Mouse (Mus musculus): ENCODE measurements around the gene Ror2. TPM values are rescaled to one million over a fixed set of nuclear protein-coding genes. Genes with fewer than 3 reads are reported as not detected.
"Not testable (repeated sequence)": the region's sequence is repeated elsewhere in the genome, so short reads cannot be mapped to it uniquely, and the experiment has no call there.

Ror2 gene
- total RNA-seq (2021), result 1 to 10 TPM; 3.5 to 4.8 TPM
- long read RNA-seq, experiment 1, partial matches to known transcripts, result 0 of 2 reads
- long read RNA-seq, experiment 1, other reads (novel, unspliced or antisense), result 0 of 2 reads
- long read RNA-seq, experiment 2, partial matches to known transcripts, result 1 of 4 reads
- long read RNA-seq, experiment 2, other reads (novel, unspliced or antisense), result 1 of 4 reads

GRCm38 (mm10) chr13:53285756-53286361, at the start of gene Ror2:
TSS of gene Ror2 (minus strand) at chr13:53286124.
- DNase-seq (ENCODE audit: low spot score in 2 of 2), result peak; percentile 46 to 62

- no peak for DNase-seq (ENCODE audit: low spot score in 2 of 2)
These were observed 47.8 kb upstream of the Ror2 start for GRCm38 (mm10) chr13:53333769-53334168.

DNA sequence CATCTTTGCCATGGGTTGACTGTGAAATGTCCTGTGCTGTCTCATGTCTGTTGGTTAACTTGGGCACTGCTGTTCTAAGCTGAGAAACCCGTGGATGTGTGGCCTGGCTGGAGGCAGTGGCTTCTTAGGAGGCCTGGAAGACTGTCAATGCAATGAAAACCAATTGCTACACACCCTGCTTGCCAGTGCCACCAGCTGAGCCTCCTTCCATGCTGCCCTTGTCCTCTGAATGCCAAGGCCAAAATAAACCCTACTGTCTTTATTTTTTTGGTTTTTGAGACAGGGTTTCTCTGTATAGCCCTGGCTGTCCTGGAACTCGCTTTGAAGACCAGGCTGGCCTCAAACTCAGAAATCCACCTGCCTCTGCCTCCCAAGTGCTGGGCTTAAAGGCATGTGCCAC, 44.3 kb upstream of the Ror2 start:
- DNase-seq (ENCODE audit: low spot score in 2 of 2), result no peak

DNA sequence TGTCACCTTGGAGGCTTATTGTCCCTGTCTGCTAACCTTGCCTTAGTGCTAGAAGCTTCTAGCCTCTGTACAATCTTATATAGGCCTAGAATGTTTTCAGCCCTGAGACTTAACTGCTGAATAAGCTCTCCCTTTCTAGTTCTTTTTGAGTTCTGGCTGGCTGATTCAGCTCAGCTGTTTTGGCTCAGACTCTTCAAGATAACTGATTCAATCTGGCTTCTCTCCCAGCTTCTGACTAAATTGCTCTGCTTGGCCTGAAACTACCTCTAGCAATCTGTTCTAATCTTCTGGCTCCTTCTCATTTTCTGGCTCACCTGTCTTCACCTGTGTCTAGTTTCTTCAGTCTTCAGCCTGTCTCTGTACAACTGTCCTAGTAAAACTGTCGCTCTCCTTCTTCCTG, 39.6 kb upstream of the Ror2 start:
- DNase-seq (ENCODE audit: low spot score in 2 of 2), result no peak

GRCm38 (mm10) chr13:53323661-53324060, 37.7 kb upstream of the Ror2 start:
- no peak for DNase-seq (ENCODE audit: low spot score in 2 of 2)

- DNase-seq (ENCODE audit: low spot score in 2 of 2), result no peak
These were observed 35.0 kb upstream of the Ror2 start for GRCm38 (mm10) chr13:53320899-53321298.

DNA sequence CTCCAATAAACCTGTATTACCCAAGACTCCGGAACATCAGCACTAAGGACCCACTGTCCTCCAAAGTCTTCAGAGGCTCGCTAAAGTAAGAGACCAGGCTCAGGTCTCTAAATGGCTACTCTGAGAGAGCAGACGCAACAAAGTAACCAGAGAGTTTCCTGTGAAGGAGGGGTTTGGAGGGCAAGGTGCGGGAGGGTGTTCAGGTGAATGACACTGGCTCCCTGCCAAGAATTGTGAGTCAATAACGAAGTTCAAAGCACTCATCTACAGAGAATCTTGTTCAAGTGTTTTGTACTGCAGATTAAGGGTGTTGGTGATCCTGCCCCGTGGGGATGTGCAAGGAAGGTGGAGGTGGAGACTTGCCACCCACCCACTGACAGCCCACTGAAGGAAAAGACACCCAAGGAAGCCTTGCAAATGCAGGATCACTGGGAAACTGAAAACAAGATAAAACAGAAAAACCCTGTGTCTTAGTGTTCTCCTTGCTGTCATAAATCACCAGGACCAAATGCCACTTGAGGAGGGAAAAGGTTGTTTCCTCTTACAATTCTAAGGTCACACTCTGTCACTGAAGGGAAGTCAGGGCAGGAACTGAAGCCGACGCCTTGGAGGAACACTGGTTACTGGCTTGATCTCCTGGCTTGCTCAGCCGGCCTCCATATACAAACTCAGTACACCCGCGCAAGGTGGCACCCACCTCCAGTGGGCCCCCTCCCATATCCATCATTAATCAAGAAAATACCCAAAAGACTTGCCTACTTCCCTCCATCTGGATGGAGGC, 30.8 kb upstream of the Ror2 start:
- no peak for DNase-seq (ENCODE audit: low spot score in 2 of 2)

DNA sequence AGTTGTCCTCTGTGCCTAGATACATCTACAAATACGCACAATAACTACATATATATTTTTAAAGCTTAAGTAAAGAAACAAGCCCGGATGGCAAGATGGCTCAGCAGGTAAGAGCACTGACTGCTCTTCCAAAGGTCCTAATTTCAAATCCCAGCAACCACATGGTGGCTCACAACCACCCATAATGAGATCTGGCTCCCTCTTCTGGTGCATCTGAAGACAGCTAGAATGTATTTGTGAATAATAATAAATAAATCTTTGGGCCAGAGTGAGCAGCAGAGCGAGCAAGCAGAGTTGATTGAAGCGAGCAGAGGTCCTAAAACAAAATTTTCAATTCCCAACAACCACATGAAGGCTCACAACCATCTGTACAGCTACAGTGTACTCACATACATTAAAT, 29.8 kb upstream of the Ror2 start:
- not testable (repeated sequence) for DNase-seq (ENCODE audit: low spot score in 2 of 2)

GRCm38 (mm10) chr13:53310442-53310841, 24.5 kb upstream of the Ror2 start:
- no peak for DNase-seq (ENCODE audit: low spot score in 2 of 2)

- DNase-seq (ENCODE audit: low spot score in 2 of 2), result peak in 1 of 2 experiments; percentile 7
These were observed 23.8 kb upstream of the Ror2 start for GRCm38 (mm10) chr13:53309661-53310160.

- DNase-seq (ENCODE audit: low spot score in 2 of 2), result no peak
These were observed 23.2 kb upstream of the Ror2 start for GRCm38 (mm10) chr13:53309148-53309547.

DNA sequence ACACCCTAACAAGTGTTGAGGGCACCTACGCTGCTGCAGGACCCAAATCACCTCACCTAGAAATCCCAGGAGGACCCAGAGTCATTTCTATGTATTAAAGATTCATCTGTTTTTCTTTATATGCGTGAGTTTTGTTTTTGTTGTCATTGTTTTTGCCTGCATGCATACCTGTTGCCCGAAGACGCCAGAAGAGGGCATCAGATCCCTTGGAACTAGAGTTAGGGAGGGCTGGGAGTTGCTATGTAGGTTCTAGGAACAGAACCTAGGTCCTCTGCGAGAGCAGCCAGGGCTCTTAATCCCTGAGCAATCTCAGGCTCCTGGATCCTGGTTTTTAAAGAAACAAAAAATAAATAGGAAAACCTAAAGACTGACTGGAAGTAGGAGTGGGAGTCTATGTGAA, 20.9 kb upstream of the Ror2 start:
- no peak for DNase-seq (ENCODE audit: low spot score in 2 of 2)

- no peak for DNase-seq (ENCODE audit: low spot score in 2 of 2)
These were observed 19.3 kb upstream of the Ror2 start for GRCm38 (mm10) chr13:53305256-53305655.

DNA sequence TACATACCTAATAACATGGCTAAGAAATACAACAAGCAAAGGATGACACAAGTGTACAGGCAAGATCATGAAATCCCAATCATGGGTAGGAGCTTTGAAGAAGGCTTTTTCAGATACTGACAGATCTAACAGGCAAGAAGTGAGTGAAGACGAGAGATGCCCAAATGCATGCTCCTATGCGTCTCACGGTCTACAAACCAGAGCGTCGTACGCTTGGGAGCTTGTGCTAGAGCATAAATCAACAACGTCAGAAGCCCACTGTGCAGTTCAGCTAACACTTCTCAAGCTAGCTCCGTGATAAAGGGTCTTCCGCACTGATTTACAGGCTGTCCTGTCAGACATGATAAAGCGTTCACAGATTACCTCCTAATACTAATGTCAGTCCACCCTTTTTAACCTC, 16.8 kb upstream of the Ror2 start:
- DNase-seq (ENCODE audit: low spot score in 2 of 2), result no peak

- no peak for DNase-seq (ENCODE audit: low spot score in 2 of 2)
These were observed 7.1 kb upstream of the Ror2 start for GRCm38 (mm10) chr13:53293065-53293464.

DNA sequence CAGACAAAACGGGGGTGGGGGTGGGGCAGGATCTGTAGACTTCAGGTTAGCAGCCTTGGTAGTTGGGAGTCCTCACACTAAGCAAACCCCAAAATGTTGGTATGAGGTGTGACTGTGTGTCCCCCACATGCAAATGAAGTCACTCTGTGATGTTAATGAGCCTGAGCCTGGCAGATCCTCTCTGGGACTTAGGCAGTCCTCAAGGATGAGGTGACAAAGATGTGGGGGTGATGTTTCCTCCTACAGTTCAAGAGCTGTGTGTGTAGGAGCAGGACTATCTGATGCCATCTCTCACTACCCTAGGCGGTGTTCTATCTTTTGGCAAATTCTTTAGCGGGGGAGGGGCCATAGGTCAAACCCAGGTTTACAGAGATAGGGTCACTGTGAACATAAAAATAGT, 6.3 kb upstream of the Ror2 start:
- no peak for DNase-seq (ENCODE audit: low spot score in 2 of 2)

GRCm38 (mm10) chr13:53285261-53285755, 616 bp downstream of the Ror2 start:
- peak; percentile 33 to 41 for DNase-seq (ENCODE audit: low spot score in 2 of 2)

DNA sequence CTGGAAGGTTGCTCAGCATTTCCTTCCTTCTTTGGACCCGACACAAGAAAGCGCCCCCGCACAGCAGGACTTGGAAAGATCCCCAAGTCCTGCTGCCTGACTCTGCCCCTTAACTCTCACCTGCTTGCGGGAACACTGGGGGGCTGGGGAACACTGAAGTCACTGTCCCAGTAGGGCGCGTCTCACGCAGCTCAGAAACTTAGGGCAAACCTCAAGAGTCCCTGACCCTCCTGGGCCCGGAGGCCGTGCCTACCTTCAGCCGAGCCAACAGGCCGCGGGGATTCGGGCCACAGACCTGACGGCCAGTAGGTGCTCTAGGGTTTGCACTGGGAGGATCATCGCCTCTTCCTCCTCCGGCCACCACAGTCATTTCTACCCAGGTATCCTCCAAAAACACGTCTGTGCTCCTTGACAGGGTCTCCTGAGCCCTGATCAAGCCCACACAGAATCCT, 1.2 kb downstream of the Ror2 start:
- DNase-seq (ENCODE audit: low spot score in 2 of 2), result peak in 1 of 2 experiments; percentile 15

GRCm38 (mm10) chr13:53281604-53282396, 4.1 kb downstream of the Ror2 start:
- DNase-seq (ENCODE audit: low spot score in 2 of 2), result no peak

GRCm38 (mm10) chr13:53278908-53279307, 7.0 kb downstream of the Ror2 start:
- DNase-seq (ENCODE audit: low spot score in 2 of 2), result no peak

GRCm38 (mm10) chr13:53276381-53276780, 9.5 kb downstream of the Ror2 start:
- peak in 1 of 2 experiments; percentile 19 for DNase-seq (ENCODE audit: low spot score in 2 of 2)
